Mouse (Mus musculus): ENCODE measurements at regions not wholly inside any gene's neighbourhood (a gene's known extent, or its start where the extent isn't known, plus 50 kb on each side); places are given as distances from the start of the nearest gene placed in this dataset.
A peak's percentile ranks its signal among the peaks of the same experiment; 100 is the strongest.
"Not testable (repeated sequence)": the region's sequence is repeated elsewhere in the genome, so short reads cannot be mapped to it uniquely, and the experiment has no call there.

DNA sequence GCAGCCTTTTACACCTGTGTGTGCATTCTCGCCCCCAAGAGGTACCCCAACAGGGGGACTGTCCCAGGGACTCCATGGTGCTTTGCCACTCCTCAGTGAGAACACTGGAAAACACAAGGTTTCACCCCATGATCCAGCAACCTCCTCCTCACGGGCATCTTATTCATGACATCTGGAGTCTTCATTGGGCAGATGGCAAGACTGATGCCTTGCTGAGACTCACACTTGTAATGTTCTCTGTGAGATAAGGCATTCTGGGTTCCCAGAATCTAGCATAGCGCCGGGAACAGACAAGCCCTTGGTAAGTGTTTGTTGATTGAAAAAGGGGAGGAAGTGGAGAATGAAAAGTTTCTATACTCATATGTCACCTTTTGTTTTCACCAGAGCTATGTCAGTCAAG, 60.3 kb downstream of the Rhob start:
- Histone ChIP-seq H3K27ac (replicated peaks; ENCODE audit: low read depth, low read length) (no peak overlapping the region), H3K4me1 (ENCODE audit: control insufficient read depth, insufficient read depth, low read length) (peaks cover 4% of the 10 kb centered on the region; the same call in 1 of the 2 replicates), H3K36me3 (ENCODE audit: control insufficient read depth, insufficient read depth, low read length) (no peaks in the 10 kb centered on the region), H3K4me3 (ENCODE audit: low read depth, low read length) (no peak overlapping the region), H3K9me3 (ENCODE audit: control insufficient read depth, low read length) (no peaks in the 10 kb centered on the region), H3K27me3 (ENCODE audit: control insufficient read depth, insufficient read depth, low read length) (no peaks in the 10 kb centered on the region), H3K4me2 (ENCODE audit: low read depth, severe bottlenecking) (no peak overlapping the region), H3K9ac (ENCODE audit: low read length) (no peak overlapping the region)
- ATAC-seq (ENCODE audit: insufficient number of reproducible peaks, low FRiP score, low TSS enrichment, low read depth) (no peak), DNase-seq (ENCODE audit: low spot score) (no peak)
- WGBS = 83% methylated on average over 4 of the region's 4 CpGs

DNA sequence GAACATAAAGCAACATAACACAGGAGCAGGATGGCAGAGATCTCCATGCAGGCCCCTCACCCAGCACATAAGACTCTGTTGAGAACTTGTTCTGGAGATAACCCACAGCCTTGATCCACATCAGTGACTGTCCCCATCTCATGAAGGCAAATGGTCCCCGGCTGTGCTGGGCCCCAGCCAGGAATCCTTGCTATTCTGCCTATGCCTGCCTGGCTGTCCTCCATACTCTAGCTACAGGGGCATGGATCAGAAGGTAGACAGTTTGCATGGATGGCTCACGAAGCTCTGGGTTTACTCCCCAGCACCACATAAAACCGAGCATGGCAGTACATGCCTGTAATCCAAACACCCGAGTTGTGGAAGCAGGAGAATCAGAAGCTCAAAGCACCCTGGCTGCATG, 61.2 kb downstream of the Rhob start:
- no peak overlapping the region for H3K27ac ChIP-seq (replicated peaks; ENCODE audit: low read depth, low read length)
- no peak for DNase-seq (ENCODE audit: low spot score)
- 76% methylated on average over 4 of the region's 4 CpGs for WGBS
- H3K9ac ChIP-seq (ENCODE audit: low read length) = no peak overlapping the region
- H3K4me3 ChIP-seq (ENCODE audit: low read depth, low read length) = no peak overlapping the region
- H3K36me3 ChIP-seq (ENCODE audit: control insufficient read depth, insufficient read depth, low read length) = no peaks in the 10 kb centered on the region
- peaks cover 4% of the 10 kb centered on the region; the same call in 1 of the 2 replicates for H3K4me1 ChIP-seq (ENCODE audit: control insufficient read depth, insufficient read depth, low read length)
- ATAC-seq (ENCODE audit: insufficient number of reproducible peaks, low FRiP score, low TSS enrichment, low read depth) = no peak
- H3K9me3 ChIP-seq (ENCODE audit: control insufficient read depth, low read length) = no peaks in the 10 kb centered on the region
- no peaks in the 10 kb centered on the region for H3K27me3 ChIP-seq (ENCODE audit: control insufficient read depth, insufficient read depth, low read length)
- H3K4me2 ChIP-seq (ENCODE audit: low read depth, severe bottlenecking) = no peak overlapping the region

DNA sequence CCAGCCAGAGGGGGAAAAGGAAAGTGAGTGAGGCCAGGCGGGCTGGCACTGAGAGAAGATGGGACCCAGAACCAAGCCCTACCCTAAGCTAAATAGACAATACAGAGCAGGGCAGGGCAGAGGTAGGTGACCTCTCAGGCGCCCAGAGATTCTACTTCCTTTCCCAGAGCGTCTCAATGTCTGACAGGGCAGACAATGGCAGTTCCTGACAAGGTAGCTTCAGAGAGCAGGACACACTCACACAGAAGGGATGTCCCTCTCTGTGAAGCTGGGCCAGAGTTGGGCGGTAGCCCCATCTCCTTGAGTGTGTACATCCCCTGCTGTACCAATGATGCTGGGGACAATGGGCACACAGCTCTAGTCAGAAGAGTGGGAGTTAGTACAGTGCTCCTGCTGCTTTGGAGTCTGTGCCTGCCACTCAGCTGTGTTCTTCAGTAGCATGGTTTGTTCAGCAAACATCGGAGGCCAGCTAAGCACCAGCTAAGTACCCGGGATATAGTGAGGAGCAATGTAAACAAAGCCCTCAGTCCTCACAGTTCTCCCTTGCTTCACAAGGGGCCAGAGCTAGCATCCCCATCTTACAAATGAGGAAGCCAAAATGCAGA, 62.7 kb downstream of the Rhob start:
- ATAC-seq (ENCODE audit: insufficient number of reproducible peaks, low FRiP score, low TSS enrichment, low read depth) = 0 out of 2 replicates have a peak, but pooled peaks have one; percentile 24
- Histone ChIP-seq H3K9ac (ENCODE audit: low read length) (no peak overlapping the region), H3K4me3 (ENCODE audit: low read depth, low read length) (no peak overlapping the region), H3K27me3 (ENCODE audit: control insufficient read depth, insufficient read depth, low read length) (no peaks in the 10 kb centered on the region), H3K36me3 (ENCODE audit: control insufficient read depth, insufficient read depth, low read length) (no peaks in the 10 kb centered on the region), H3K4me2 (ENCODE audit: low read depth, severe bottlenecking) (no peak overlapping the region), H3K9me3 (ENCODE audit: control insufficient read depth, low read length) (no peaks in the 10 kb centered on the region), H3K27ac (replicated peaks; ENCODE audit: low read depth, low read length) (no peak overlapping the region), H3K4me1 (ENCODE audit: control insufficient read depth, insufficient read depth, low read length) (peaks cover 8% of the 10 kb centered on the region; the same call in 1 of the 2 replicates)
- 68% methylated on average over 6 of the region's 6 CpGs for WGBS
- no peak for DNase-seq (ENCODE audit: low spot score)

DNA sequence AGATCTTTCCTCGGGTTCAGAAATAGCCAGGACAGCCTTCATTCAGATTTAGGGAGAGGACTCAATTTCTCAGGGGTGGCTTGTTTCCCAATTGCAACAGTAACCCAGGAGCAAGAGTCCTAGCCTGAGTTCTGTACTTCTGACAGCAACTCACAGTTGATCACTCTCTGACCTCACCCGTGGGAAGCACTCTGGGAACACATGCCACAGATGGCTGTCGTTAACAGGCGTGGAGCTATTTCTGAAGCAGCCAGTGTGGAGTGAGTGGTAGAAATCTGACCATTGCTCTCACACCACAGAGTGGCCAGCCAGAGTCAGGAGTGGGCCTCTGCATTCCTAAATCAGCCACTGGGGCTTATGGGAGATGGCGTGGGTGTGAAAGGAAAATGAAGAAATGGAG, 63.3 kb downstream of the Rhob start:
- no peaks in the 10 kb centered on the region for H3K9me3 ChIP-seq (ENCODE audit: control insufficient read depth, low read length)
- H3K4me3 ChIP-seq (ENCODE audit: low read depth, low read length) = no peak overlapping the region
- DNase-seq (ENCODE audit: low spot score) (no peak), ATAC-seq (ENCODE audit: insufficient number of reproducible peaks, low FRiP score, low TSS enrichment, low read depth) (no peak)
- no peak overlapping the region for H3K4me2 ChIP-seq (ENCODE audit: low read depth, severe bottlenecking)
- no peaks in the 10 kb centered on the region for H3K36me3 ChIP-seq (ENCODE audit: control insufficient read depth, insufficient read depth, low read length)
- peaks cover 8% of the 10 kb centered on the region; the same call in 1 of the 2 replicates for H3K4me1 ChIP-seq (ENCODE audit: control insufficient read depth, insufficient read depth, low read length)
- WGBS = 49% methylated on average over 5 of the region's 5 CpGs
- no peaks in the 10 kb centered on the region for H3K27me3 ChIP-seq (ENCODE audit: control insufficient read depth, insufficient read depth, low read length)
- H3K9ac ChIP-seq (ENCODE audit: low read length) = no peak overlapping the region
- H3K27ac ChIP-seq (replicated peaks; ENCODE audit: low read depth, low read length) = no peak overlapping the region

DNA sequence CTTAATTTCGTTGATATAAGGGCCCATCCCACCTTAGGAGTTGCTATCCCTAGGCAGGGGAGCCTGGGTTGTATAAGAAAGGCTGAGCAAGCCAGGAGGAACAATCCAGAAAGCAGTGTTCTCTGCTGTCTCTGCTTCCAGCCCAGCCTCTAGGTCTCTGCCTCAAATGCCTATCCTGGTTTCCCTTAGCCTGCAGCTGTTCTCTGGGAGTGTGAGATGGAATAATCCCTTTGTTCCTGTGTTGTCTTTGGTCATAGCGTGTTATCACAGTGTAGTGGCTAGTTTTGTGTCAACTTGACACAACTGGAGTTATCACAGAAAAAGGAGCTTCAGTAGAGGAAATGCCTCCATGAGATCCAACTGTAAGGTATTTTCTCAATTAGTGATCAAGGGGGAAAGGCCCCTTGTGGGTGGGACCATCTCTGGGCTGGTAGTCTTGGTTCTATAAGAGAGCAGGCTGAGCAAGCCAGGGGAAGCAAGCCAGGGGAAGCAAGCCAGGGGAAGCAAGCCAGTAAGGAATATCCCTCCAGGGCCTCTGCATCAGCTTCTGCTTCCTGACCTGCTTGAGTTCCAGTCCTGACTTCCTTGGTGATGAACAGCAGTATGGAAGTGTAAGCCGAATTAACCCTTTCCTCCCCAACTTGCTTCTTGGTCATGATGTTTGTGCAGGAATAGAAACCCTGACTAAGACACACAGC, 64.0 kb downstream of the Rhob start:
- not testable (repeated sequence) for H3K9me3 ChIP-seq (ENCODE audit: control insufficient read depth, low read length); H3K4me1 ChIP-seq (ENCODE audit: control insufficient read depth, insufficient read depth, low read length); ATAC-seq (ENCODE audit: insufficient number of reproducible peaks, low FRiP score, low TSS enrichment, low read depth); H3K27ac ChIP-seq (replicated peaks; ENCODE audit: low read depth, low read length); H3K36me3 ChIP-seq (ENCODE audit: control insufficient read depth, insufficient read depth, low read length); DNase-seq (ENCODE audit: low spot score); H3K4me3 ChIP-seq (ENCODE audit: low read depth, low read length); H3K27me3 ChIP-seq (ENCODE audit: control insufficient read depth, insufficient read depth, low read length); H3K9ac ChIP-seq (ENCODE audit: low read length); H3K4me2 ChIP-seq (ENCODE audit: low read depth, severe bottlenecking)
- WGBS = 74% methylated on average over 3 of the region's 3 CpGs

DNA sequence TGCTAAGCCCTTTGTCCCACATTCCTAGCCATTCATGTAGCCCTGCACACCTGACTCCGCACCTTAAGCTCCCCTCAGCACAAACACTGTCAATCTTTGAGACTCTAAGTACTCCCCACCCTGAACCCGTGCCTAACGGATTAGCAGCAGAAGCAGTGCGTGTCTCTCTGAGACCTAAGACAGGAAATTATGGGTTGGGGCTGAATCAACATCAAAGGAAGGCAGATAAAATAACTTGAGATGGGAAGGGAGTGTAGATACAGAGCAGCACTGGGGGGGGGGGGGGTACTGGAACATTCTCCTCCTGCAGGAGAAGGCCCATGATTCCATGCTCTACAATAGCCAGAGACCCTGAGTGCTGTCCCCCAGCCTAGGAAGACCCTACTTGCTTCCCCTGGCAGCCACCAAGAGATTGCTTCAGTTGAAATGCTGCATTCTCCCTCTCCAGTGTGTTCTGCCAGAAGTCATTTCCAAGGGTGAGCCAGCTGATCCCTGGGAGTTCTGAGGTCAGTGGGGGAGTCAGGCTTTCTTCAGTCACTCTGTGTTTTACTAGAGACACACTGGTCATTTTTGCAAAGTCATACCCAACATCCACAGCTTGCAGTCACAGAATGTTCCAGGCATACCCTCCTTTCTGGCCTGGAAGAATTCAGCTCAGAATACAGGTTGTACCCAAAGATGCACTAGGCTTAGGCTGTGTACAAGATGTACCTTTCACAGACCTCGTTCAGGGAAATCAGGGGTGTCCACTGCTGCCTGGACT, 71.4 kb downstream of the Rhob start:
- ATAC-seq (ENCODE audit: insufficient number of reproducible peaks, low FRiP score, low TSS enrichment, low read depth) (no peak), DNase-seq (ENCODE audit: low spot score) (no peak)
- WGBS = 70% methylated on average over 5 of the region's 5 CpGs
- no peaks in the 10 kb centered on the region for H3K27me3 ChIP-seq (ENCODE audit: control insufficient read depth, insufficient read depth, low read length)
- H3K27ac ChIP-seq (replicated peaks; ENCODE audit: low read depth, low read length) = no peak overlapping the region
- H3K4me3 ChIP-seq (ENCODE audit: low read depth, low read length) = no peak overlapping the region
- H3K4me1 ChIP-seq (ENCODE audit: control insufficient read depth, insufficient read depth, low read length) = peaks cover 5% of the 10 kb centered on the region; the same call in 1 of the 2 replicates
- H3K4me2 ChIP-seq (ENCODE audit: low read depth, severe bottlenecking) = no peak overlapping the region
- H3K36me3 ChIP-seq (ENCODE audit: control insufficient read depth, insufficient read depth, low read length) = no peaks in the 10 kb centered on the region
- no peak overlapping the region for H3K9ac ChIP-seq (ENCODE audit: low read length)
- H3K9me3 ChIP-seq (ENCODE audit: control insufficient read depth, low read length) = no peaks in the 10 kb centered on the region

DNA sequence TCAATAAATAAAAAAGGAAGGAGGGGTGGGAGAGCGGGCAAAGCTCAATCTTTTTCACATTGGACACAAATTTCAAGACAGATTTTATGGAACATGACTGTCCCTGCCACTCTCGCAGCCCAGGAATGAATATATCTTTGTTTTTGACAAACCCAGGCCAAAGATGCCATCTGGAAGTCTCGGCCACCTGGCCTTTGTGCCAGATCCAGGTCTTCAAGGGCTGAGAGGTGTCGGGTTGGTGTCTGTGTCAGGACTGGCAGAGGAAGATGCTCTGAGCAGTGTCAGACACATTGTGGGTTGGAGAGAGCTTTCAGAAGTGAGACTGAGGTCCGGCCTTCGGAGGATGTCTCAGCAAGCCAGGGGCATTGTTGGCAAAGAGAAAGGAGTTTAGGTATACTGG, 75.3 kb downstream of the Rhob start:
- ATAC-seq (ENCODE audit: insufficient number of reproducible peaks, low FRiP score, low TSS enrichment, low read depth) (no peak), DNase-seq (ENCODE audit: low spot score) (no peak)
- H3K4me3 ChIP-seq (ENCODE audit: low read depth, low read length) = no peak overlapping the region
- H3K9ac ChIP-seq (ENCODE audit: low read length) = no peak overlapping the region
- no peaks in the 10 kb centered on the region for H3K27me3 ChIP-seq (ENCODE audit: control insufficient read depth, insufficient read depth, low read length)
- 89% methylated on average over 6 of the region's 6 CpGs for WGBS
- H3K4me2 ChIP-seq (ENCODE audit: low read depth, severe bottlenecking) = no peak overlapping the region
- no peaks in the 10 kb centered on the region for H3K9me3 ChIP-seq (ENCODE audit: control insufficient read depth, low read length)
- no peaks in the 10 kb centered on the region for H3K36me3 ChIP-seq (ENCODE audit: control insufficient read depth, insufficient read depth, low read length)
- no peak overlapping the region for H3K27ac ChIP-seq (replicated peaks; ENCODE audit: low read depth, low read length)
- no peaks in the 10 kb centered on the region for H3K4me1 ChIP-seq (ENCODE audit: control insufficient read depth, insufficient read depth, low read length)

DNA sequence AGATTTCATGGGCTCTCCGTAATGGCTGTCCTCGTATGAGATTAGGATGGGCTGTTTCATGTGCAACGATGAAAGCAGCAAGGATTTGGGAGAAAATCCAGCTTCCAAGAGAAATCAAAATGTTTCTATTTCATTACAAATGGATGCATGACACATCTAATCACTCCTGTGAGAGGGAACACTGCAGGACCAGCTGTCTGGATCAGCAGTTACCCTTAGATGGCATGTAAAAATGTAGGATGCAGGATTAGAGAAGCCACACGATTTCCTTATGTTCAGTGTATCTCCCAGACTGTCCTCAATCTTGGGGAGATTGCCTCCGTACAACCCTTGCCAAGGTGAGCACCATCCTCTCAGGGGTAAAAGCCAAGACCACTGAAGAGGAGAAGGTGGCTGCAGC, 77.1 kb downstream of the Rhob start:
- H3K9me3 ChIP-seq (ENCODE audit: control insufficient read depth, low read length) = no peaks in the 10 kb centered on the region
- ATAC-seq (ENCODE audit: insufficient number of reproducible peaks, low FRiP score, low TSS enrichment, low read depth) (no peak), DNase-seq (ENCODE audit: low spot score) (no peak)
- no peak overlapping the region for H3K4me2 ChIP-seq (ENCODE audit: low read depth, severe bottlenecking)
- no peaks in the 10 kb centered on the region for H3K36me3 ChIP-seq (ENCODE audit: control insufficient read depth, insufficient read depth, low read length)
- WGBS = 53% methylated on average over 5 of the region's 5 CpGs
- H3K27me3 ChIP-seq (ENCODE audit: control insufficient read depth, insufficient read depth, low read length) = no peaks in the 10 kb centered on the region
- no peak overlapping the region for H3K4me3 ChIP-seq (ENCODE audit: low read depth, low read length)
- no peak overlapping the region for H3K27ac ChIP-seq (replicated peaks; ENCODE audit: low read depth, low read length)
- H3K9ac ChIP-seq (ENCODE audit: low read length) = no peak overlapping the region
- no peaks in the 10 kb centered on the region for H3K4me1 ChIP-seq (ENCODE audit: control insufficient read depth, insufficient read depth, low read length)
